11 mouse cellular contexts compared by ENCODE assay signal in the genomic region with DNA sequence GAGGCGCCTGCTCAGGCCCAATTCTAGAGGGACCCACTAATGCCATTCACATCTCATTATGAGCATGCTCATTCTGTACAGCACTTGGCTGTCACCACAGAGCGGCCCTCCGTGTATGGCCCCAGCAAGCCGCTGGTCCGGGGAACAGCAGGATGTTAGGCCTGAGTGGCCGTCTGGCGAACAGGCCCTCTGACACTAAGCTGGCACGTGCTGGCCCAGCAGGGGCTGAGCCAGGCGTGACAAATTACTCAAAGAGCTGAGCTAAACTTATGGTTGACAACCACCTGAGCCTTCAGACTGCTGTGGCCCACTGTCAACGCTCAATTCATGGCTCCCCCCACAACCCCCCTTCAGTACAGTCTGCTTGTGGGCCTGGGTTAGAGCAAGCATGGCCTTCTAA. TPM values are rescaled to one million over a fixed set of nuclear protein-coding genes. Genes with fewer than 3 reads are reported as not detected.
DNase-seq lines count a peak whose midpoint lies in the region; ATAC-seq and TF ChIP-seq lines count a peak whose summit lies in the region.
"Had no signal": no experiment of that assay in that cellular context is flagged by ENCODE, and none has a peak within 500 bp of the region (broad histone marks: within the 10 kb centered on the region; RNA-seq: fewer than 3 reads in every experiment).

No protein-coding gene starts in this region.

- intact Hi-C loops in heart, postnatal 36 days (cut with DNase I), result no loop called here

- H3K9ac ChIP-seq in lung, embryonic 14.5 days, result no peak overlapping the region
- H3K9ac ChIP-seq in forebrain, embryonic 15.5 days (replicated peaks), result no peak overlapping the region

- TF ChIP-seq CTCF in lung, embryonic 14.5 days (IDR thresholded peaks at IDR 0.05; ENCODE audit: low read depth), result no peak
- TF ChIP-seq CTCF in lung, adult 2 months (IDR thresholded peaks at IDR 0.05; ENCODE audit: insufficient read depth, low read length), result no peak

- H3K27me3 ChIP-seq in lung, embryonic 14.5 days (ENCODE audit: insufficient read depth, low read length), result no peaks in the 10 kb centered on the region
- H3K27me3 ChIP-seq in forebrain, embryonic 15.5 days, result no peaks in the 10 kb centered on the region

- H3K4me2 ChIP-seq in lung, embryonic 14.5 days, result no peak overlapping the region
- H3K4me2 ChIP-seq in forebrain, embryonic 15.5 days (replicated peaks), result no peak overlapping the region

- no peak overlapping the region for H3K4me3 ChIP-seq in lung, embryonic 14.5 days (ENCODE audit: low read depth, low read length)
- no peak overlapping the region for H3K4me3 ChIP-seq in lung, adult 2 months (replicated peaks; ENCODE audit: extremely low read depth, low read depth, low read length)
- no peak overlapping the region for H3K4me3 ChIP-seq in forebrain, embryonic 15.5 days

- ATAC-seq in lung, embryonic 14.5 days (ENCODE audit: insufficient read depth), result peak; percentile 56; the same call in 1 of the 2 replicates
- peak; percentile 86 for ATAC-seq in forebrain, embryonic 15.5 days (replicated peaks)

- H3K4me1 ChIP-seq in lung, embryonic 14.5 days (ENCODE audit: insufficient read depth), result no peaks in the 10 kb centered on the region
- peaks cover 5% of the 10 kb centered on the region for H3K4me1 ChIP-seq in lung, adult 2 months (ENCODE audit: control insufficient read depth, insufficient read depth, low read length)
- H3K4me1 ChIP-seq in forebrain, embryonic 15.5 days, result peaks cover 60% of the 10 kb centered on the region

- no peak for TF ChIP-seq POLR2A in lung, adult 2 months (IDR thresholded peaks at IDR 0.05; ENCODE audit: borderline replicate concordance, extremely low read depth, low read depth, low read length)

- no peak for DNase-seq in lung, embryonic 14.5 days
- no peak for DNase-seq in lung, adult 2 months
- peak; percentile 69 for DNase-seq in mesoderm, embryonic 11.5 days (ENCODE audit: low read depth, low spot score)
- no peak for DNase-seq in T-cell, adult 2 months (ENCODE audit: low spot score)
- DNase-seq in heart, adult 11 months, result no peak
- no peak for DNase-seq in gastrocnemius, adult 8-10 months (ENCODE audit: low spot score in 2 of 2)
- DNase-seq in heart, postnatal 36 days, result no peak
- DNase-seq: adrenal gland, adult 8-10 months; right cerebral cortex, postnatal 25 days had no signal

- H3K36me3 ChIP-seq in lung, embryonic 14.5 days (ENCODE audit: insufficient read depth), result no peaks in the 10 kb centered on the region
- no peaks in the 10 kb centered on the region for H3K36me3 ChIP-seq in forebrain, embryonic 15.5 days

- WGBS in lung, embryonic 14.5 days, result 39% methylated on average over 10 of the region's 10 CpGs
- WGBS in lung, adult 2 months, result 73% methylated on average over 10 of the region's 10 CpGs
- 8% methylated on average over 10 of the region's 10 CpGs for WGBS in forebrain, embryonic 15.5 days

- no peaks in the 10 kb centered on the region for H3K9me3 ChIP-seq in lung, embryonic 14.5 days (ENCODE audit: low read depth, low read length)
- H3K9me3 ChIP-seq in forebrain, embryonic 15.5 days, result no peaks in the 10 kb centered on the region

- no peak overlapping the region for H3K27ac ChIP-seq in lung, embryonic 14.5 days (ENCODE audit: low read depth)
- H3K27ac ChIP-seq in forebrain, embryonic 15.5 days (replicated peaks), result peak overlapping the region; percentile 71

RNA-seq across cellular contexts. Expression of a gene that starts 40.5 kb away (rescaled TPM):
- 0.11 and 0.13 TPM in 2 replicates for polyA plus RNA-seq in lung, embryonic 14.5 days (2014; fragmentation: Nextera tagmentation; extraction: Ambion mirVana)
- polyA plus RNA-seq in lung, adult 2 months (2012; rRNA removed), result 0.15 and 0.51 TPM in 2 replicates
- polyA plus RNA-seq in forebrain, embryonic 15.5 days (2015; fragmentation: Nextera tagmentation; extraction: Ambion mirVana), result 13.5 and 15.6 TPM in 2 replicates
- not detected for total RNA-seq in gastrocnemius, adult 8-10 months (2022)
- not detected for total RNA-seq in heart, postnatal 36 days (2021)
- total RNA-seq: megakaryocyte-erythroid progenitor cell, adult 5-6 weeks had no signal
